Mouse (Mus musculus): ENCODE measurements at regions not wholly inside any gene's neighbourhood (a gene's known extent, or its start where the extent isn't known, plus 50 kb on each side); places are given as distances from the start of the nearest gene placed in this dataset.

DNA sequence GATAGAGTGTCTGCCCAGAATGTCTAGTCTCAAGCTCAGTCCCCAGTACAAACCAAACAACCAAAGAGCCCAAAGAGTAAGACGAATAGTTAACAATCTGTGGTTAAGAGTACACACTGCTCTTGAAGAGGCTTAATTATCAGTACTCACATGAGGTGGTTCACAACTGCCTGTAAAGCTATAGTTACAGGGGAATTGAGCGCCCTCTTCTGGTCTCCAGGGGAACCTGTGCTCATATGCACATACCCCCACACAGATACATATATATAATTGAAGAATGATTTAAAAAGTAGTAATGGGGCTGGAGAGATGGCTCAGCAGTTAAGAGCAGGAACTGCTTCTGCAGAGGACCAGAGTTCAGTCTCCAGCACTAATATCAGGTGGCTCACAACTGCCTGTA, 92.3 kb upstream of the Atp1a1 start:
- TF ChIP-seq POLR2A (IDR thresholded peaks at IDR 0.05; ENCODE audit: control insufficient read depth in 1 of 2, insufficient read depth in 1 of 2, low read depth in 1 of 2, low read length in 2 of 2, poor library complexity in 1 of 2), result no peak
- TF ChIP-seq EP300 (IDR thresholded peaks at IDR 0.05; ENCODE audit: low read depth in 1 of 2, low read length in 2 of 2), result no peak
- no peak for TF ChIP-seq CHD2 (IDR thresholded peaks at IDR 0.05; ENCODE audit: low read length)
- no peak for TF ChIP-seq POLR2AphosphoS2 (IDR thresholded peaks at IDR 0.05; ENCODE audit: low read length)
- TF ChIP-seq CTCF (IDR thresholded peaks at IDR 0.05 in 2 of 3, conservative IDR thresholded peaks at IDR 0.05 in 1 of 3; ENCODE audit: control insufficient read depth in 1 of 3, insufficient read depth in 1 of 3, low read depth in 2 of 3, low read length in 3 of 3, poor library complexity in 1 of 3, severe bottlenecking in 1 of 3), result peak; percentile 9 to 25 (median 23); a peak in 2 of 6 replicates
- TF ChIP-seq UBTF (IDR thresholded peaks at IDR 0.05; ENCODE audit: borderline replicate concordance, insufficient read depth, low read depth, low read length), result no peak
- TF ChIP-seq TAL1 (IDR thresholded peaks at IDR 0.05; ENCODE audit: low read length), result no peak
- no peak for TF ChIP-seq TBP (IDR thresholded peaks at IDR 0.05; ENCODE audit: low read depth, low read length)

Measured in MEL (cell line).